Mouse (Mus musculus) layer of hippocampus, postnatal 14 days (tissue): ENCODE measurements around the gene Hcn4. TPM values are rescaled to one million over a fixed set of nuclear protein-coding genes. Genes with fewer than 3 reads are reported as not detected.

ENCODE experiments used
- total RNA-seq, 2 experiments: library from RNA; stranded (reverse); gene quantifications; 2 replicates each; pipeline ENCODE4 v1.2.3; 2021

Hcn4 gene
- total RNA-seq, 2 experiments from 2014 or later: 4.3 to 6.0 TPM

Other genes with a start within 250 kb of the Hcn4 start
- gene Nptn, start 241.2 kb upstream of the Hcn4 start, total RNA-seq: 100 to 1,000 TPM; 800 to 831 TPM
- under 1 TPM in 1 of 2 experiments, not detected in 1; 0.60 TPM for gene Rec114, start 79.4 kb upstream of the Hcn4 start, total RNA-seq
- gene Neo1, start 213.0 kb downstream of the Hcn4 start, total RNA-seq: 100 to 1,000 TPM; 112 to 116 TPM